Mouse (Mus musculus) neutrophil, adult 65 days (primary cell): ENCODE measurements around the gene C1qtnf6. TPM values are rescaled to one million over a fixed set of nuclear protein-coding genes. Genes with fewer than 3 reads are reported as not detected.

Source experiments
- total RNA-seq: library from RNA; stranded (reverse); gene quantifications from 2 replicates; pipeline ENCODE4 v1.2.4, GENCODE M21; 2023

Gene C1qtnf6
- 0.16 and 1.0 TPM in 2 replicates for total RNA-seq

GRCm38 (mm10) chr15:78530671-78531450 is at the start of gene C1qtnf6:
C1qtnf6 (minus strand) TSS chr15:78531416.

GRCm38 (mm10) chr15:78572658-78573397 is 41.6 kb upstream of the C1qtnf6 start, which contains the start of gene Rac2:
Rac2 (minus strand) TSS chr15:78572783.

GRCm38 (mm10) chr15:78544561-78545001 is 13.4 kb upstream of the C1qtnf6 start, which contains the start of gene Sstr3:
Sstr3 (minus strand) TSS chr15:78544685.

GRCm38 (mm10) chr15:78494968-78495406 is 36.2 kb downstream of the C1qtnf6 start, which contains the start of gene Il2rb:
Il2rb (minus strand) TSS chr15:78495271.

Other genes with a start within 250 kb of the C1qtnf6 start
- gene Csf2rb2, start 225.7 kb downstream of the C1qtnf6 start, total RNA-seq: 26.7 and 28.6 TPM in 2 replicates
- 233 and 237 TPM in 2 replicates for gene Csf2rb, start 205.7 kb downstream of the C1qtnf6 start, total RNA-seq
- gene Tex33, start 135.5 kb downstream of the C1qtnf6 start, total RNA-seq: not detected in 2 replicates
- 19.2 and 23.1 TPM in 2 replicates for gene Tst, start 125.5 kb downstream of the C1qtnf6 start, total RNA-seq
- 29.4 and 30.6 TPM in 2 replicates for gene Mpst, start 125.0 kb downstream of the C1qtnf6 start, total RNA-seq
- gene Kctd17, start 102.9 kb downstream of the C1qtnf6 start, total RNA-seq: 5.1 and 7.8 TPM in 2 replicates
- not detected in 2 replicates for gene Tmprss6, start 62.8 kb downstream of the C1qtnf6 start, total RNA-seq
- 0.66 TPM in 1 of 2 replicates, not detected in the other for gene Il2rb, start 36.1 kb downstream of the C1qtnf6 start, total RNA-seq
- gene Sstr3, start 13.3 kb upstream of the C1qtnf6 start, total RNA-seq: not detected in 2 replicates
- gene Rac2, start 41.4 kb upstream of the C1qtnf6 start, total RNA-seq: 1,248 and 1,692 TPM in 2 replicates
- gene Cyth4, start 65.6 kb upstream of the C1qtnf6 start, total RNA-seq: 179 and 199 TPM in 2 replicates
- gene Elfn2, start 187.4 kb upstream of the C1qtnf6 start, total RNA-seq: 0.18 and 0.54 TPM in 2 replicates
- 9.8 and 11.6 TPM in 2 replicates for gene Mfng, start 242.1 kb upstream of the C1qtnf6 start, total RNA-seq